Mouse (Mus musculus): ENCODE data around the gene Qpctl.

DNA sequence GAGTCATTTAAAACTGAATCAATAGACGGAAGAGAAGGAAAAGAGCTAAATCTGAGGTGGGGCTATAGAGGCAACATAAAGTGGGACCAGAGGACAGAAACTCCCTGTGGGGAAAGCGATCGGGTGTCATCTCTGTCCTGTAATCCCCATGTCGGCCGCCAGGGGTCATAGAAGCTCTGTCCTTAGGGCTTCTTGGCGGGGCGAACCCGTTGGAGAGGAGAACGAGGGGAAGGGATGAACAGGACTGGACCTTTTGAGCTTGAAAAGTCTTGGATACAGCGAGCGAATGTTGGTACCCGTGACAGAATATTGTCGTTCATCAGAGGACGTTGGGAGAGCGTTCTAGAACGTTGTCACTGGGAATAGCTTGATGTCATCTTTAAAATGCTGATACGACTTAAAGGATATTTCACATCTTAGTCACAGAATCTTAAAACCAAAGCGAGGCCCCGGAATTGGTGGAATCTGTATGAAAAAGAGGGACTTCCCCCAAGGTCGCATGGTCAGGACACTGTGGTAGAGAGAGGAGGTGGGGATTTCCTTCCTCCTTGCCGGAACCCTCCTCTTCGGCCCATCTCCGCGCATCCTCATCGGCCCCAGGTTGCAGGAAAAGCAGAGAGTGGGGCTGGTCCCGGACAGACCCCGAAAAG, 29.5 kb upstream of the Qpctl start:
- TF ChIP-seq CTCF (IDR thresholded peaks at IDR 0.05; ENCODE audit: low read depth, low read length), result peak; percentile 64
- TF ChIP-seq POLR2AphosphoS5 (IDR thresholded peaks at IDR 0.05; ENCODE audit: insufficient replicate concordance, low read depth, low read length), result no peak
